Mouse (Mus musculus): ENCODE data around the gene Abcb4. TPM values are rescaled to one million over a fixed set of nuclear protein-coding genes. Genes with fewer than 3 reads are reported as not detected.
"Not testable (repeated sequence)": the region's sequence is repeated elsewhere in the genome, so short reads cannot be mapped to it uniquely, and the experiment has no call there.

Gene Abcb4
- polyA plus RNA-seq, 1 experiment from 2014 or later = 0.67 TPM

DNA sequence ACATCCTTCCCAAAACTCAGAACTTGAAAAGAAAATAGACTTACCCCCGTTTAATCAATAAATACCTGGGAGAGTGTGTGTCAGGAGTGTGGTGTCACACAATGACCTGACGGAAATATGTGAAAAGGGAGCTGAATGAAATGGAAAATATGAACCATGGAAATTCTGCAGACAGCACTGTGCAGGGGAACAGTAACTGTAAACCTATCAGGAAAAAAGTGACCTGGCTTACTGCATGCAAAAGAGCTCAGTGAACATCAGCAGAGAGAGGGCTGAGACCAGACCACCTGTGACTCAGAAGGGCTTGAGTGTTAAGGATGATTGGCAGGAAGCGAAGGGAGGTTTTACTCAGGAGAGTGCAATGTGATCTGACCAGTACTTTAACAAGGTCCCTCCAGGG, 92.0 kb downstream of the Abcb4 start:
- Histone ChIP-seq H3K4me2 (ENCODE audit: low read length) (no peak overlapping the region), H3K27me3 (ENCODE audit: control insufficient read depth, insufficient read depth, low read depth, low read length) (no peaks in the 10 kb centered on the region), H3K36me3 (ENCODE audit: control insufficient read depth, insufficient read depth, low read length) (0 out of 2 replicates have a peak, but pooled peaks cover 4% of the 10 kb centered on the region), H3K4me3 (ENCODE audit: low read depth, low read length) (no peak overlapping the region), H3K27ac (ENCODE audit: low read length) (no peak overlapping the region), H3K4me1 (ENCODE audit: control insufficient read depth, insufficient read depth, low read length) (no peaks in the 10 kb centered on the region), H3K9ac (ENCODE audit: low read depth, low read length) (no peak overlapping the region), H3K9me3 (replicated peaks; ENCODE audit: control insufficient read depth, low read length, poor library complexity, severe bottlenecking) (no peaks in the 10 kb centered on the region)
- 94% methylated on average over 3 of the region's 3 CpGs for WGBS
- no peak for ATAC-seq

DNA sequence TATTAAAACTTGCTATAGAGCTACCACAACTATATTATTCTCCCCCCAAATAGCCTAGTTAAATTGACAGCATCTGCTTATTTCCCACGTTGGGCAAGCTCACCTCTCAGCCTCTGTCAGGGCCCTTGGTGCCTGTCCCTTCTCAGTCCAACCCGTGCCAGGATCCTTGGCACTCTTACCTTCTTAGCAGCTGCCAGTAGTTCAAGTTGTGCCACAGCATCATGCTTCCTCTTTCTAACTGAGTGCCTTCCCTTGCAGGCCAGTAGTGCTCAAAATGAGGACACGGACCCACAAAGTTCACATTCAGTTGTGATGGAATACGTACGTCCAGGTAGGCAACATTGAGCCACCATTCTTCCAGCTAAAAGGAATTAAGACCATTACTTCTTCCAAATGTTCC, 94.4 kb downstream of the Abcb4 start:
- Histone ChIP-seq H3K4me2 (ENCODE audit: low read length) (no peak overlapping the region), H3K27ac (ENCODE audit: low read length) (no peak overlapping the region), H3K9me3 (replicated peaks; ENCODE audit: control insufficient read depth, low read length, poor library complexity, severe bottlenecking) (no peaks in the 10 kb centered on the region), H3K27me3 (ENCODE audit: control insufficient read depth, insufficient read depth, low read depth, low read length) (no peaks in the 10 kb centered on the region), H3K9ac (ENCODE audit: low read depth, low read length) (no peak overlapping the region), H3K4me1 (ENCODE audit: control insufficient read depth, insufficient read depth, low read length) (no peaks in the 10 kb centered on the region), H3K36me3 (ENCODE audit: control insufficient read depth, insufficient read depth, low read length) (0 out of 2 replicates have a peak, but pooled peaks cover 4% of the 10 kb centered on the region), H3K4me3 (ENCODE audit: low read depth, low read length) (no peak overlapping the region)
- WGBS = 96% methylated on average over 5 of the region's 5 CpGs
- ATAC-seq = no peak

DNA sequence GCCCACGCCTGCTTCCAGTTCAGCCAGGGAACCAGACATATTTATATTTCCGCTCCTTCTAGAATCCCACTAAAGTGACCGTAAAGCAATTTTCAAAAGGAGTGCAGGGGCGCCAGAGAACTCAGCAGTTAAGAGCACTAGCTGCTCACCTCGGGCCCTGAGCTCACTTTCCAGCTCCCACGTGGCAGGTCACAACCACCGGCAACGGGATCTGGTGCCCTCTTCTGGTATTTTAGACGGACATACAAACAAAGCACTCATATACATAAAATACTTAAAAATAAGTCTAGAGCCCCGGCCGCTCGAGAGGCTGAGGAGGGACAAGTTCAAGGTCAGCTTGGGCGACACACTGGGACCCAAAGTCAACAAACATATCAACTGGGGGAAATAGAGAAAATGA, 97.0 kb downstream of the Abcb4 start:
- no peak overlapping the region for H3K4me3 ChIP-seq (ENCODE audit: low read depth, low read length)
- H3K9ac ChIP-seq (ENCODE audit: low read depth, low read length) = no peak overlapping the region
- H3K27ac ChIP-seq (ENCODE audit: low read length) = no peak overlapping the region
- no peaks in the 10 kb centered on the region for H3K27me3 ChIP-seq (ENCODE audit: control insufficient read depth, insufficient read depth, low read depth, low read length)
- no peak for ATAC-seq
- H3K4me2 ChIP-seq (ENCODE audit: low read length) = no peak overlapping the region
- 89% methylated on average over 13 of the region's 13 CpGs for WGBS
- no peaks in the 10 kb centered on the region for H3K9me3 ChIP-seq (replicated peaks; ENCODE audit: control insufficient read depth, low read length, poor library complexity, severe bottlenecking)
- H3K4me1 ChIP-seq (ENCODE audit: control insufficient read depth, insufficient read depth, low read length) = no peaks in the 10 kb centered on the region
- H3K36me3 ChIP-seq (ENCODE audit: control insufficient read depth, insufficient read depth, low read length) = 0 out of 2 replicates have a peak, but pooled peaks cover 4% of the 10 kb centered on the region

DNA sequence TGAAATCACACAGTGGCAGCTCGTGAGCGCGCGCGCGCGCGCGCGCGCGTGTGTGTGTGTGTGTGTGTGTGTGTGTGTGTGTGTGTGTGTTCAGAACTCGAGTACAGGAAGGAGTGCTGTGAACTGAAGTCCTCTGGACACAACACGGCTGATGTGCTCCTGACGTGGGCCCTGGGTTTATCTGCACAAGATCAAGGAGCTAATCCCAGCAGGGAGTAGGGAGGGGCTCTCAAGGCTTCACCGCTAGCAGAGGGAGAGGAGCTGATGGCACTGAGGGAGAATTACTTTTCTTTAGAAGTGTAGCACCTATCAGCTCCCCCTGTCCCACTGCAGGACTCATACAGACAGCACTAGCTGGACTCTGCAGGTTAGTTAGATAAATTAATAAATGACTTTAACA, 98.1 kb downstream of the Abcb4 start:
- Histone ChIP-seq H3K27ac (ENCODE audit: low read length) (no peak overlapping the region), H3K4me3 (ENCODE audit: low read depth, low read length) (no peak overlapping the region), H3K9ac (ENCODE audit: low read depth, low read length) (no peak overlapping the region), H3K4me1 (ENCODE audit: control insufficient read depth, insufficient read depth, low read length) (peaks cover 8% of the 10 kb centered on the region; the same call in 1 of the 2 replicates), H3K27me3 (ENCODE audit: control insufficient read depth, insufficient read depth, low read depth, low read length) (no peaks in the 10 kb centered on the region), H3K36me3 (ENCODE audit: control insufficient read depth, insufficient read depth, low read length) (0 out of 2 replicates have a peak, but pooled peaks cover 4% of the 10 kb centered on the region), H3K4me2 (ENCODE audit: low read length) (no peak overlapping the region), H3K9me3 (replicated peaks; ENCODE audit: control insufficient read depth, low read length, poor library complexity, severe bottlenecking) (no peaks in the 10 kb centered on the region)
- no peak for ATAC-seq
- WGBS = 88% methylated on average over 16 of the region's 16 CpGs

DNA sequence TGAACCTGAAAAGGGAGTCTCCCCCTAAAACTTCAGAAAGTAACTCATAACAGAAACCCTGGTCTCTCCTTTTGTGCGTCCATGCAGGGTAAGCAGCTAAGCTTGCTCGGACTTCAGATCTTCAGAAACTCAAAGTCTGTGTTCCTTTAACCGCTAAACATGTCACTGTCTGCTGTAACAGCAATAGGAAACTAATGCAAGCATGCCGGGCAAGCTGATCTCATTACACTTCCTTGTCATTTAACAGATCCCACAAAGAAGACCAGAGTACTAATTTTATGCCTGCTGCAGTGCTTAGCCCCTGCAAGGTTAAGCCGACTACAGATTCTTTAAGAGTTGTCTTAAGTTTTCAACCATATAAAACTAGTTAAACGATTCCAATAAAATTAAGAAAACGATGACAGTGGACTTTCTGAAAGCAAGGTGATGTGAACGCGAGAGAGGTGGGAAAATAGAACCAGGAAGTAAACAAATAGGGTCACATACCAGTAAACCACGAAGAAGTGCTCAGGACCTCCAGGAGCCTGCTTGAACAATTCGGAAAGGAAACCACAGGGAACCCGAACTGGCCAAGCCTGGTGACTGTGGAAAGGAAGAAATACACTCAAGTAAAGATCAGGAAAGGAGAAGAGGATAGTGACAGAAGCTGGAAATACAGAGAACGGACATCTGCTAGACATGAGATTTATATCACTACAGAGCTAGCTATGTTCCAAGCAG, 102.6 kb downstream of the Abcb4 start:
- peak overlapping the region; percentile 90 for H3K9ac ChIP-seq (ENCODE audit: low read depth, low read length)
- no peaks in the 10 kb centered on the region for H3K36me3 ChIP-seq (ENCODE audit: control insufficient read depth, insufficient read depth, low read length)
- 13% methylated on average over 13 of the region's 13 CpGs for WGBS
- peaks cover 8% of the 10 kb centered on the region; the same call in 1 of the 2 replicates for H3K4me1 ChIP-seq (ENCODE audit: control insufficient read depth, insufficient read depth, low read length)
- peak overlapping the region; percentile 82 for H3K4me3 ChIP-seq (ENCODE audit: low read depth, low read length)
- no peaks in the 10 kb centered on the region for H3K9me3 ChIP-seq (replicated peaks; ENCODE audit: control insufficient read depth, low read length, poor library complexity, severe bottlenecking)
- peak overlapping the region; percentile 84; the same call in 1 of the 2 replicates for H3K27ac ChIP-seq (ENCODE audit: low read length)
- ATAC-seq = no peak
- H3K4me2 ChIP-seq (ENCODE audit: low read length) = peak overlapping the region; percentile 70
- H3K27me3 ChIP-seq (ENCODE audit: control insufficient read depth, insufficient read depth, low read depth, low read length) = no peaks in the 10 kb centered on the region

DNA sequence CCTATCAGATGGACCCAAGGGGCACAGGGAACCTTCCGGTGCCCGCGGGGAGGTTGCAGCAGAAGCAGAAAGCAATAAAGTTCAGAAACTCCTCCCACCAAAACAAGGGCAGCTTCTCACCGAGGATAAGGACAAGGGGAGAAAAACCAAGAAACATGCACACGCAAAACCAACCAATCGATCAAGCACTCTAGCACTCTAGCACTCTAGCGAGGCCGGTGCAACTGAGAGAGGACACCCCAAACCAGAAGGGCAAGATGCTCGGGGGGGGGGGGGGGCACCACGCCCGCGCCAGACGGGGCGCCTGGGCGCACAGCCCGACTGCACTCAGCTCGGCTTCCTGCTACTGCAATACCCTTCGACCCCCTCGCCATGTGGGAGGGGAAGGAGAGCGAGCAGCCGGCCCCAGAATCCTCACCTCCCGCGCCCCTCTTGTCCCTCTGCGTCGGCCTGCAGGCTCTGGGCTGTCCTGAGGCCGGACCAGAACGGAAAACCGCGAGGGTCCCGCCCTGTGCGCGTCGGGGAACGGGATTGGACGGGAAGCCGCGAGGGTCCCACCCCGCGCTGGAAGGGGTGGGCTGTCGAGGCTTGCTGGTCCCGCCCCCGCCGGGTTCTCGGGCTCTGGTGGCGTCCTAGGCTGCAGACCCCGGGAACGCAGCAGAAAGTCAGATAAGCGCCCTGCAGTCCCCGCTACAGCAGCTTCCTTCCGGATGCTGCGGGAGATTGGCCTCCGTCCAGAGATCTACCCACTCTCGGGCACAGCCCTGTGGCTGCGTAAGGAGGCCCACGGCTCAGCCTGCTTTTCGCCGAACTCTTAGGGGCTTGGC, 103.4 kb downstream of the Abcb4 start, which contains the start of gene Crot:
Gene Crot, minus strand, starts transcription at position 639 of the 827 bp plus-strand sequence.
- peak; percentile 100 for ATAC-seq
- WGBS = under 1% methylated on average over 44 of the region's 57 CpGs
- Histone ChIP-seq H3K27me3 (ENCODE audit: control insufficient read depth, insufficient read depth, low read depth, low read length) (no peaks in the 10 kb centered on the region), H3K4me2 (ENCODE audit: low read length) (peak within 1 kb of the TSS; percentile 70), H3K9me3 (replicated peaks; ENCODE audit: control insufficient read depth, low read length, poor library complexity, severe bottlenecking) (no peaks in the 10 kb centered on the region), H3K27ac (ENCODE audit: low read length) (peak within 1 kb of the TSS; percentile 84), H3K4me3 (ENCODE audit: low read depth, low read length) (peak within 1 kb of the TSS; percentile 82), H3K9ac (ENCODE audit: low read depth, low read length) (peak within 1 kb of the TSS; percentile 90), H3K4me1 (ENCODE audit: control insufficient read depth, insufficient read depth, low read length) (peaks cover 8% of the 10 kb centered on the region; the same call in 1 of the 2 replicates), H3K36me3 (ENCODE audit: control insufficient read depth, insufficient read depth, low read length) (no peaks in the 10 kb centered on the region)

DNA sequence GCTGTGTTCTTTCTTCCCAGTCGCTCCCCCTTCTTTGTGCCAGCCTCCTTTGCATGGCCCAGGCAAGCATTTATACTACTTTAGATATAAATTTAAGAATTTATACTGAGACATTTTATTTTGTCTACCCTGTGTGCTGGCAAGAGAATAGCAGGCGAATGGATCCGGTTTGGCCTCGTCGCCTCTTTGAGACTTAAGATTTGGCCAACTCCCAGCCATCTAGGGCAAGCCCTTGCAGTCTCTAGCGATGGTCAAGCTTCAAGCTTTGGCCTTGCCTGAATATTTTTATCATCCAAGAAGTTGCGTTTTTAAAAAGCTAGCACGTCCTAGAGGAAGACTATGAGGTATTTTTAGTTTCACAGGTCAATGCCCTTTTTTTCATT, 104.0 kb downstream of the Abcb4 start:
- peak overlapping the region; percentile 84 for H3K27ac ChIP-seq (ENCODE audit: low read length)
- ATAC-seq = peak; percentile 62
- WGBS = 7% methylated on average over 8 of the region's 8 CpGs

DNA sequence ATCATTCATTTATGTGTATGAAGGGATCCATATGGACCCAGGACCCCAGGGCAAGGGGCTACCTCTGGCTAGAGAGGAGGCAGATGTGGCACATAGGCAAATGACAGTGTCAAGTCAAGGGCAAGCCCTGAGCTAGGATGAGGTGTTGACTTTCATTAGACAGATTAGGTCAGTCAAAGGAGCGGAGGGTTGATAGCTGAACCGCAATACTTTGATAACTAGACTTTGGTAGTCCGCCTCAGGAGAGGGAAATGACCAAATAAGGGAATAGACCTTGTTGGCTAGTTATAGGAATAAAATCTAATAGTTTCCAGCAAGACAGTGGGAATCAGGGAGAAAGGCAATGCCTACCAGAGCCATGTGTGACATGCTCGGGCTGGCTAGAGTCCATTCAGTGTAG, 105.6 kb downstream of the Abcb4 start:
- Histone ChIP-seq H3K36me3 (ENCODE audit: control insufficient read depth, insufficient read depth, low read length) (no peaks in the 10 kb centered on the region), H3K4me1 (ENCODE audit: control insufficient read depth, insufficient read depth, low read length) (peaks cover 8% of the 10 kb centered on the region; the same call in 1 of the 2 replicates), H3K4me2 (ENCODE audit: low read length) (no peak overlapping the region), H3K27me3 (ENCODE audit: control insufficient read depth, insufficient read depth, low read depth, low read length) (no peaks in the 10 kb centered on the region), H3K27ac (ENCODE audit: low read length) (no peak overlapping the region), H3K9me3 (replicated peaks; ENCODE audit: control insufficient read depth, low read length, poor library complexity, severe bottlenecking) (no peaks in the 10 kb centered on the region), H3K9ac (ENCODE audit: low read depth, low read length) (no peak overlapping the region), H3K4me3 (ENCODE audit: low read depth, low read length) (no peak overlapping the region)
- ATAC-seq = no peak
- WGBS = 62% methylated on average over 4 of the region's 4 CpGs

More for the DNA sequence above, 104.0 kb downstream of the Abcb4 start:
- H3K4me3 ChIP-seq (ENCODE audit: low read depth, low read length) = peak overlapping the region; percentile 82
- H3K36me3 ChIP-seq (ENCODE audit: control insufficient read depth, insufficient read depth, low read length) = no peaks in the 10 kb centered on the region
- H3K4me1 ChIP-seq (ENCODE audit: control insufficient read depth, insufficient read depth, low read length) = peaks cover 8% of the 10 kb centered on the region; the same call in 1 of the 2 replicates
- H3K4me2 ChIP-seq (ENCODE audit: low read length) = peak overlapping the region; percentile 70
- peak overlapping the region; percentile 90 for H3K9ac ChIP-seq (ENCODE audit: low read depth, low read length)
- H3K9me3 ChIP-seq (replicated peaks; ENCODE audit: control insufficient read depth, low read length, poor library complexity, severe bottlenecking) = no peaks in the 10 kb centered on the region
- no peaks in the 10 kb centered on the region for H3K27me3 ChIP-seq (ENCODE audit: control insufficient read depth, insufficient read depth, low read depth, low read length)

DNA sequence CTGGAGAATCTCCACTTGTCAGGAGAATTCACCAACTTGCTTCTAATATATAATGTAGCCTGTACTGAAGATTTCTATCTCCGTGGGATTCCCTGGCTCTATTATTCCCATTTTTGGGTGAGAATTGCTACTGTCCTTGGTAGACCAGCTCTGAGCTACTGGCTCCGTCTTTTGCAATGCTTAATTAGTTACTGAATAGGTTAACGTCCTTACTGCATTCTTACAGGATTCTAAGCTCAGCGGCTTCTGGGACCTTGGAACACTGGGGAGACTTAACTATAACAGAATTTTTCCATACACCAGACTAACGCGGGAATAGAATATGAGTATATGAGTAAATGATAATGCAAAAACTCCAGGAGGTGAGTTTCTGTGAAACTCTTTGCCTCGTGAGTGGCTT, 106.5 kb downstream of the Abcb4 start:
- not testable (repeated sequence) for H3K27ac ChIP-seq (ENCODE audit: low read length); H3K9ac ChIP-seq (ENCODE audit: low read depth, low read length); H3K4me2 ChIP-seq (ENCODE audit: low read length); H3K4me1 ChIP-seq (ENCODE audit: control insufficient read depth, insufficient read depth, low read length); ATAC-seq; H3K9me3 ChIP-seq (replicated peaks; ENCODE audit: control insufficient read depth, low read length, poor library complexity, severe bottlenecking); H3K27me3 ChIP-seq (ENCODE audit: control insufficient read depth, insufficient read depth, low read depth, low read length); H3K36me3 ChIP-seq (ENCODE audit: control insufficient read depth, insufficient read depth, low read length); H3K4me3 ChIP-seq (ENCODE audit: low read depth, low read length)
- 17% methylated on average over 7 of the region's 7 CpGs for WGBS
